Mouse (Mus musculus): ENCODE results near the gene Ccdc58. TPM values are rescaled to one million over a fixed set of nuclear protein-coding genes. Genes with fewer than 3 reads are reported as not detected.

The Ccdc58 gene
- total and polyA plus RNA-seq, 3 experiments: 98.3 to 183 TPM; not detected in 1

DNA sequence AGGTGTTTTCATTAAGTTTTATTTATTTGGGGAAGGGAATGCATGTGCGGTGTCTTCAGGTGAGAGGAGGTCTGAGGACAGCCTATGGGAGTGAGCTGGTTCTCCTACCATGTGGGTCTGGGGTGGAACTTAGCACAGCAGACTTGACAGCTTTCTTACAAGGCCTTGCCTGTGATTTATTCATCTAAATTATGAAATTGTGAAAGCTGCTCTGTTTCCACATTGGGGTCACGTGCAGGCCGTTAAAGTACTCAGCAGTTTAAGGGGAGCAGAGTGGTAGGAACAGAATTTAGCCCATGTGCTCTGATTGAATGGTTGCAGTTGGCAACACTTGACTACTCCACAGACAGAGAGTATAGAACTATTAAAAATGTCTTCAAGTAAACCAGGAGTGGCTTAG, 8.4 kb downstream of the Ccdc58 start:
- no peaks in the 10 kb centered on the region for H3K27me3 ChIP-seq (ENCODE audit: control insufficient read depth in 1 of 2, insufficient read depth in 2 of 2, low read length in 2 of 2)
- no peak overlapping the region for H3K4me3 ChIP-seq (ENCODE audit: control insufficient read depth in 1 of 2, insufficient read depth in 1 of 2, low read depth in 2 of 2, low read length in 2 of 2)
- H3K9me3 ChIP-seq (replicated peaks; ENCODE audit: insufficient read depth, low read length): no peaks in the 10 kb centered on the region
- peaks cover 12% of the 10 kb centered on the region; the same call in 1 of the 2 replicates for H3K79me2 ChIP-seq (ENCODE audit: control insufficient read depth, insufficient read depth, low read length, poor library complexity)
- DNase-seq (ENCODE audit: low read depth, low spot score): no peak
- no peak overlapping the region for H3K9ac ChIP-seq (ENCODE audit: control insufficient read depth, low read depth, low read length, poor library complexity, severe bottlenecking)
- no peaks in the 10 kb centered on the region for H3K4me1 ChIP-seq (ENCODE audit: control insufficient read depth in 1 of 2, insufficient read depth in 2 of 2, low read length in 2 of 2)
- no peak overlapping the region for H3K27ac ChIP-seq (ENCODE audit: control insufficient read depth, low read depth, low read length)
- TF ChIP-seq MAZ (IDR thresholded peaks at IDR 0.05; ENCODE audit: low read depth, low read length): no peak
- no peak for TF ChIP-seq ELF1 (IDR thresholded peaks at IDR 0.05; ENCODE audit: low read depth, low read length)
- no peak for TF ChIP-seq MYC (IDR thresholded peaks at IDR 0.05; ENCODE audit: low read depth, low read length)
- TF ChIP-seq MAFK (IDR thresholded peaks at IDR 0.05; ENCODE audit: borderline replicate concordance, low read depth, low read length): no peak
- no peak for TF ChIP-seq ZC3H11A (IDR thresholded peaks at IDR 0.05; ENCODE audit: low read depth, low read length)
- peaks cover 0 to 10% of the 10 kb centered on the region in 2 experiments; a peak in 3 of 4 replicates for H3K36me3 ChIP-seq (ENCODE audit: control insufficient read depth in 1 of 2, insufficient read depth in 2 of 2, low read length in 2 of 2)

DNA sequence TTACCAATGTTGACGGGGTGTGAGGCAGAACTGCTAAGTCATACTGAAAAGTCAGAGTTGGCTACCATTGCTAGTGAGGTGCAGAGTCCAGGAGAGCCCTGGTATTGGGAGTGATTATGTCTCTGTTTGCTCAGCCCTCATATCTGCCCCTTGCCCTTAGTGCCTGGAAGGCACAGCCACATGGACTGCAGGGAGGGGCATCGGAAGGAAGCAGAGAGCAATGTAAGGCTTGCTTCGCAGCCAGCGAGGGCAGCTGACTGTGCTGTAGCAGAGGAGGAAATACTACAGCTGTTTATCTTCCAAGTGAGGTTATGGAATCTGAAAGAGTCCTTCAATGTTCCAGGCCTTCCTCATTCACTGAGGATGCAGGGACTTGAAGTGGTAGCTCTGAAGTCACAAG, 16.4 kb downstream of the Ccdc58 start:
- DNase-seq (ENCODE audit: low read depth, low spot score): no peak
- no peak overlapping the region for H3K9ac ChIP-seq (ENCODE audit: control insufficient read depth, low read depth, low read length, poor library complexity, severe bottlenecking)
- no peaks in the 10 kb centered on the region for H3K27me3 ChIP-seq (ENCODE audit: control insufficient read depth in 1 of 2, insufficient read depth in 2 of 2, low read length in 2 of 2)
- no peak overlapping the region for H3K27ac ChIP-seq (ENCODE audit: control insufficient read depth, low read depth, low read length)
- H3K4me3 ChIP-seq (ENCODE audit: control insufficient read depth in 1 of 2, insufficient read depth in 1 of 2, low read depth in 2 of 2, low read length in 2 of 2): no peak overlapping the region
- TF ChIP-seq MAFK (IDR thresholded peaks at IDR 0.05; ENCODE audit: borderline replicate concordance, low read depth, low read length) (no peak), MEF2A (IDR thresholded peaks at IDR 0.05; ENCODE audit: extremely low read depth, insufficient replicate concordance, low read depth, low read length, poor library complexity, severe bottlenecking) (no peak)
- peaks cover 0 to 12% of the 10 kb centered on the region in 2 experiments; a peak in 2 of 4 replicates for H3K36me3 ChIP-seq (ENCODE audit: control insufficient read depth in 1 of 2, insufficient read depth in 2 of 2, low read length in 2 of 2)
- no peaks in the 10 kb centered on the region for H3K9me3 ChIP-seq (replicated peaks; ENCODE audit: insufficient read depth, low read length)
- no peaks in the 10 kb centered on the region for H3K79me2 ChIP-seq (ENCODE audit: control insufficient read depth, insufficient read depth, low read length, poor library complexity)
- H3K4me1 ChIP-seq (ENCODE audit: control insufficient read depth in 1 of 2, insufficient read depth in 2 of 2, low read length in 2 of 2): no peaks in the 10 kb centered on the region

DNA sequence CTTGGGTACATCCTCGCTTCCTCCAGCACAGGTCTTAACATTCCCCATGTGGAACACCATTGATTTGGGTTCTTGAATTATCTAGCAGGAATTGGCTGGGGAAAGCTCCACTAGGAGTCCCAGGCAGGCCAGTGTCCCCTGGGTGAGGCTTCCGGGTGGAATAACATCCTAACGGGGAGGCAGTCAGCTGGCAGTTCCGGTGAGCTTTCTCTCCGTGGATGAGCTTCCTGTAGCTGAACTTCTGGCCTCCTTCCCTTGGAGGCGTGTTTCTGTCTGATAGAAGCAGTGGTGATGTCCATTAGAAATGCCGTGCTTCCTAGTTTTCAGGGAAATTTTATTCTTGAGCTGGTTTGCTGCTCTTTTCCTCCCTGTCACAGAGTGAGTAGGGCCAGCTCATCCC, 17.6 kb downstream of the Ccdc58 start:
- TF ChIP-seq TBP (IDR thresholded peaks at IDR 0.05; ENCODE audit: low read depth, low read length): no peak
- TF ChIP-seq MYC (IDR thresholded peaks at IDR 0.05; ENCODE audit: low read depth, low read length): no peak
- TF ChIP-seq GATA1 (IDR thresholded peaks at IDR 0.05; ENCODE audit: low read depth, low read length): no peak
- TF ChIP-seq TAL1 (IDR thresholded peaks at IDR 0.05; ENCODE audit: low read length): no peak
- TF ChIP-seq BHLHE40 (IDR thresholded peaks at IDR 0.05; ENCODE audit: borderline replicate concordance, low read depth, low read length): no peak
- TF ChIP-seq CTCF (IDR thresholded peaks at IDR 0.05 in 2 of 3, conservative IDR thresholded peaks at IDR 0.05 in 1 of 3; ENCODE audit: control insufficient read depth in 1 of 3, insufficient read depth in 1 of 3, low read depth in 2 of 3, low read length in 3 of 3, poor library complexity in 1 of 3, severe bottlenecking in 1 of 3): no peak
- no peak for TF ChIP-seq SIN3A (IDR thresholded peaks at IDR 0.05; ENCODE audit: low read length)
- TF ChIP-seq E2F4 (IDR thresholded peaks at IDR 0.05; ENCODE audit: borderline replicate concordance, low read depth, low read length): no peak
- no peak for TF ChIP-seq EP300 (IDR thresholded peaks at IDR 0.05; ENCODE audit: low read depth in 1 of 2, low read length in 2 of 2)
- TF ChIP-seq MAX (IDR thresholded peaks at IDR 0.05; ENCODE audit: low read length): no peak
- TF ChIP-seq TCF12 (IDR thresholded peaks at IDR 0.05; ENCODE audit: low read depth, low read length): no peak
- no peak for TF ChIP-seq ETS1 (IDR thresholded peaks at IDR 0.05; ENCODE audit: low read depth, low read length)
- no peak for TF ChIP-seq ZNF384 (IDR thresholded peaks at IDR 0.05; ENCODE audit: low read depth, low read length)
- TF ChIP-seq POLR2AphosphoS5 (IDR thresholded peaks at IDR 0.05; ENCODE audit: borderline replicate concordance, low read depth, low read length): no peak
- TF ChIP-seq MAFK (IDR thresholded peaks at IDR 0.05; ENCODE audit: borderline replicate concordance, low read depth, low read length): no peak
- no peak for TF ChIP-seq POLR2A (IDR thresholded peaks at IDR 0.05; ENCODE audit: control insufficient read depth in 1 of 2, insufficient read depth in 1 of 2, low read depth in 1 of 2, low read length in 2 of 2, poor library complexity in 1 of 2)
- no peak for TF ChIP-seq UBTF (IDR thresholded peaks at IDR 0.05; ENCODE audit: borderline replicate concordance, insufficient read depth, low read depth, low read length)
- TF ChIP-seq POLR2AphosphoS2 (IDR thresholded peaks at IDR 0.05; ENCODE audit: low read length): no peak
- Histone ChIP-seq H3K4me1 (ENCODE audit: control insufficient read depth in 1 of 2, insufficient read depth in 2 of 2, low read length in 2 of 2) (no peaks in the 10 kb centered on the region), H3K9ac (ENCODE audit: control insufficient read depth, low read depth, low read length, poor library complexity, severe bottlenecking) (no peak overlapping the region), H3K4me3 (ENCODE audit: control insufficient read depth in 1 of 2, insufficient read depth in 1 of 2, low read depth in 2 of 2, low read length in 2 of 2) (no peak overlapping the region), H3K79me2 (ENCODE audit: control insufficient read depth, insufficient read depth, low read length, poor library complexity) (no peaks in the 10 kb centered on the region), H3K27me3 (ENCODE audit: control insufficient read depth in 1 of 2, insufficient read depth in 2 of 2, low read length in 2 of 2) (no peaks in the 10 kb centered on the region), H3K9me3 (replicated peaks; ENCODE audit: insufficient read depth, low read length) (no peaks in the 10 kb centered on the region), H3K36me3 (ENCODE audit: control insufficient read depth in 1 of 2, insufficient read depth in 2 of 2, low read length in 2 of 2) (peaks cover 0 to 12% of the 10 kb centered on the region in 2 experiments; a peak in 2 of 4 replicates), H3K27ac (ENCODE audit: control insufficient read depth, low read depth, low read length) (no peak overlapping the region)
- no peak for DNase-seq (ENCODE audit: low read depth, low spot score)

All from MEL (cell line).